Mouse (Mus musculus): ENCODE results near the gene Adcy6. TPM values are rescaled to one million over a fixed set of nuclear protein-coding genes. Genes with fewer than 3 reads are reported as not detected.
"Not testable (repeated sequence)": the region's sequence is repeated elsewhere in the genome, so short reads cannot be mapped to it uniquely, and the experiment has no call there.

Gene Adcy6
- polyA plus RNA-seq, 1 experiment from 2014 or later, result 17.3 TPM

GRCm38 (mm10) chr15:98587751-98588150 is 22.1 kb downstream of the Adcy6 start:
- no peaks in the 10 kb centered on the region for H3K27me3 ChIP-seq (ENCODE audit: control insufficient read depth, insufficient read depth, low read length)
- ATAC-seq (ENCODE audit: low FRiP score), result no peak
- H3K27ac ChIP-seq (ENCODE audit: low read depth, low read length), result no peak overlapping the region
- no peaks in the 10 kb centered on the region for H3K4me1 ChIP-seq (replicated peaks; ENCODE audit: control insufficient read depth, insufficient read depth, low read length)
- no peak overlapping the region for H3K9ac ChIP-seq (ENCODE audit: low read depth, low read length)
- no peaks in the 10 kb centered on the region for H3K9me3 ChIP-seq (ENCODE audit: control insufficient read depth, low read length)
- no peak overlapping the region for H3K4me3 ChIP-seq (ENCODE audit: low read depth, low read length)
- DNase-seq (ENCODE audit: low spot score), result no peak
- peaks cover 4% of the 10 kb centered on the region; the same call in 1 of the 2 replicates for H3K36me3 ChIP-seq (ENCODE audit: control insufficient read depth, insufficient read depth, low read length)
- no peak overlapping the region for H3K4me2 ChIP-seq (replicated peaks; ENCODE audit: low read depth, low read length)
- WGBS, result 88% methylated on average over 11 of the region's 11 CpGs

GRCm38 (mm10) chr15:98586141-98586540 is 23.7 kb downstream of the Adcy6 start:
- not testable (repeated sequence) for H3K4me1 ChIP-seq (replicated peaks; ENCODE audit: control insufficient read depth, insufficient read depth, low read length); H3K27ac ChIP-seq (ENCODE audit: low read depth, low read length); H3K36me3 ChIP-seq (ENCODE audit: control insufficient read depth, insufficient read depth, low read length); ATAC-seq (ENCODE audit: low FRiP score); H3K4me2 ChIP-seq (replicated peaks; ENCODE audit: low read depth, low read length); H3K9ac ChIP-seq (ENCODE audit: low read depth, low read length); H3K27me3 ChIP-seq (ENCODE audit: control insufficient read depth, insufficient read depth, low read length); DNase-seq (ENCODE audit: low spot score); H3K9me3 ChIP-seq (ENCODE audit: control insufficient read depth, low read length); H3K4me3 ChIP-seq (ENCODE audit: low read depth, low read length)
- WGBS, result 81% methylated on average over 9 of the region's 9 CpGs

GRCm38 (mm10) chr15:98585421-98585820 is 24.5 kb downstream of the Adcy6 start:
- 40% methylated on average over 7 of the region's 7 CpGs for WGBS
- Histone ChIP-seq H3K4me1 (replicated peaks; ENCODE audit: control insufficient read depth, insufficient read depth, low read length) (no peaks in the 10 kb centered on the region), H3K4me2 (replicated peaks; ENCODE audit: low read depth, low read length) (no peak overlapping the region), H3K36me3 (ENCODE audit: control insufficient read depth, insufficient read depth, low read length) (no peaks in the 10 kb centered on the region; the same call in 1 of the 2 replicates), H3K9ac (ENCODE audit: low read depth, low read length) (no peak overlapping the region), H3K4me3 (ENCODE audit: low read depth, low read length) (no peak overlapping the region), H3K27ac (ENCODE audit: low read depth, low read length) (no peak overlapping the region), H3K27me3 (ENCODE audit: control insufficient read depth, insufficient read depth, low read length) (no peaks in the 10 kb centered on the region), H3K9me3 (ENCODE audit: control insufficient read depth, low read length) (no peaks in the 10 kb centered on the region)
- no peak for DNase-seq (ENCODE audit: low spot score)
- no peak for ATAC-seq (ENCODE audit: low FRiP score)

- WGBS, result 85% methylated on average over 8 of the region's 8 CpGs
- no peaks in the 10 kb centered on the region for H3K4me1 ChIP-seq (replicated peaks; ENCODE audit: control insufficient read depth, insufficient read depth, low read length)
- H3K4me2 ChIP-seq (replicated peaks; ENCODE audit: low read depth, low read length), result no peak overlapping the region
- DNase-seq (ENCODE audit: low spot score) (no peak), ATAC-seq (ENCODE audit: low FRiP score) (no peak)
- H3K27me3 ChIP-seq (ENCODE audit: control insufficient read depth, insufficient read depth, low read length), result no peaks in the 10 kb centered on the region
- no peak overlapping the region for H3K9ac ChIP-seq (ENCODE audit: low read depth, low read length)
- H3K4me3 ChIP-seq (ENCODE audit: low read depth, low read length), result no peak overlapping the region
- H3K9me3 ChIP-seq (ENCODE audit: control insufficient read depth, low read length), result no peaks in the 10 kb centered on the region
- no peak overlapping the region for H3K27ac ChIP-seq (ENCODE audit: low read depth, low read length)
- no peaks in the 10 kb centered on the region for H3K36me3 ChIP-seq (ENCODE audit: control insufficient read depth, insufficient read depth, low read length)
These were observed 26.9 kb downstream of the Adcy6 start for GRCm38 (mm10) chr15:98582996-98583395.

GRCm38 (mm10) chr15:98582410-98582809 is 27.5 kb downstream of the Adcy6 start:
- no peak overlapping the region for H3K9ac ChIP-seq (ENCODE audit: low read depth, low read length)
- WGBS, result 88% methylated on average over 8 of the region's 8 CpGs
- DNase-seq (ENCODE audit: low spot score) (no peak), ATAC-seq (ENCODE audit: low FRiP score) (no peak)
- no peaks in the 10 kb centered on the region for H3K4me1 ChIP-seq (replicated peaks; ENCODE audit: control insufficient read depth, insufficient read depth, low read length)
- no peak overlapping the region for H3K27ac ChIP-seq (ENCODE audit: low read depth, low read length)
- no peak overlapping the region for H3K4me2 ChIP-seq (replicated peaks; ENCODE audit: low read depth, low read length)
- H3K27me3 ChIP-seq (ENCODE audit: control insufficient read depth, insufficient read depth, low read length), result no peaks in the 10 kb centered on the region
- H3K36me3 ChIP-seq (ENCODE audit: control insufficient read depth, insufficient read depth, low read length), result no peaks in the 10 kb centered on the region
- H3K9me3 ChIP-seq (ENCODE audit: control insufficient read depth, low read length), result no peaks in the 10 kb centered on the region
- no peak overlapping the region for H3K4me3 ChIP-seq (ENCODE audit: low read depth, low read length)

- no peaks in the 10 kb centered on the region for H3K9me3 ChIP-seq (ENCODE audit: control insufficient read depth, low read length)
- H3K9ac ChIP-seq (ENCODE audit: low read depth, low read length), result no peak overlapping the region
- no peak overlapping the region for H3K4me2 ChIP-seq (replicated peaks; ENCODE audit: low read depth, low read length)
- H3K27me3 ChIP-seq (ENCODE audit: control insufficient read depth, insufficient read depth, low read length), result no peaks in the 10 kb centered on the region
- DNase-seq (ENCODE audit: low spot score), result peak; percentile 84
- 45% methylated on average over 5 of the region's 5 CpGs for WGBS
- H3K4me3 ChIP-seq (ENCODE audit: low read depth, low read length), result no peak overlapping the region
- ATAC-seq (ENCODE audit: low FRiP score), result peak; percentile 66
- no peaks in the 10 kb centered on the region for H3K4me1 ChIP-seq (replicated peaks; ENCODE audit: control insufficient read depth, insufficient read depth, low read length)
- H3K36me3 ChIP-seq (ENCODE audit: control insufficient read depth, insufficient read depth, low read length), result no peaks in the 10 kb centered on the region
- no peak overlapping the region for H3K27ac ChIP-seq (ENCODE audit: low read depth, low read length)
These were observed 29.9 kb downstream of the Adcy6 start for GRCm38 (mm10) chr15:98579795-98580464.

GRCm38 (mm10) chr15:98579310-98579709 is 30.6 kb downstream of the Adcy6 start:
- H3K9me3 ChIP-seq (ENCODE audit: control insufficient read depth, low read length), result no peaks in the 10 kb centered on the region
- H3K4me3 ChIP-seq (ENCODE audit: low read depth, low read length), result no peak overlapping the region
- H3K27me3 ChIP-seq (ENCODE audit: control insufficient read depth, insufficient read depth, low read length), result no peaks in the 10 kb centered on the region
- ATAC-seq (ENCODE audit: low FRiP score), result no peak
- WGBS, result 75% methylated on average over 2 of the region's 2 CpGs
- no peak overlapping the region for H3K4me2 ChIP-seq (replicated peaks; ENCODE audit: low read depth, low read length)
- H3K36me3 ChIP-seq (ENCODE audit: control insufficient read depth, insufficient read depth, low read length), result no peaks in the 10 kb centered on the region
- no peak for DNase-seq (ENCODE audit: low spot score)
- no peak overlapping the region for H3K9ac ChIP-seq (ENCODE audit: low read depth, low read length)
- H3K27ac ChIP-seq (ENCODE audit: low read depth, low read length), result no peak overlapping the region
- no peaks in the 10 kb centered on the region for H3K4me1 ChIP-seq (replicated peaks; ENCODE audit: control insufficient read depth, insufficient read depth, low read length)

GRCm38 (mm10) chr15:98573293-98573692 is 36.6 kb downstream of the Adcy6 start:
- Histone ChIP-seq H3K27me3 (ENCODE audit: control insufficient read depth, insufficient read depth, low read length) (no peaks in the 10 kb centered on the region), H3K4me3 (ENCODE audit: low read depth, low read length) (no peak overlapping the region), H3K36me3 (ENCODE audit: control insufficient read depth, insufficient read depth, low read length) (no peaks in the 10 kb centered on the region), H3K27ac (ENCODE audit: low read depth, low read length) (no peak overlapping the region), H3K4me1 (replicated peaks; ENCODE audit: control insufficient read depth, insufficient read depth, low read length) (no peaks in the 10 kb centered on the region), H3K9ac (ENCODE audit: low read depth, low read length) (no peak overlapping the region), H3K4me2 (replicated peaks; ENCODE audit: low read depth, low read length) (no peak overlapping the region), H3K9me3 (ENCODE audit: control insufficient read depth, low read length) (no peaks in the 10 kb centered on the region)
- DNase-seq (ENCODE audit: low spot score) (no peak), ATAC-seq (ENCODE audit: low FRiP score) (no peak)
- WGBS, result 86% methylated on average over 4 of the region's 4 CpGs

GRCm38 (mm10) chr15:98570873-98571538 is 38.9 kb downstream of the Adcy6 start, which contains the start of the genes Ccnt1 and 4930415O20Rik:
Gene Ccnt1, minus strand, starts transcription at chr15:98570923.
Gene 4930415O20Rik, plus strand, starts transcription at chr15:98571004.
- Histone ChIP-seq H3K9me3 (ENCODE audit: control insufficient read depth, low read length) (no peaks in the 10 kb centered on the region), H3K27ac (ENCODE audit: low read depth, low read length) (no peak within 1 kb of the TSS), H3K36me3 (ENCODE audit: control insufficient read depth, insufficient read depth, low read length) (no peaks in the 10 kb centered on the region), H3K27me3 (ENCODE audit: control insufficient read depth, insufficient read depth, low read length) (no peaks in the 10 kb centered on the region), H3K4me1 (replicated peaks; ENCODE audit: control insufficient read depth, insufficient read depth, low read length) (no peaks in the 10 kb centered on the region), H3K4me2 (replicated peaks; ENCODE audit: low read depth, low read length) (no peak within 1 kb of the TSS), H3K4me3 (ENCODE audit: low read depth, low read length) (no peak within 1 kb of the TSS), H3K9ac (ENCODE audit: low read depth, low read length) (no peak within 1 kb of the TSS)
- ATAC-seq (ENCODE audit: low FRiP score) (no peak), DNase-seq (ENCODE audit: low spot score) (no peak)
- 87% methylated on average over 10 of the region's 10 CpGs for WGBS

Data from hindbrain, embryonic 11.5 days (tissue).